Mouse (Mus musculus): ENCODE measurements around the gene Tmem174.

DNA sequence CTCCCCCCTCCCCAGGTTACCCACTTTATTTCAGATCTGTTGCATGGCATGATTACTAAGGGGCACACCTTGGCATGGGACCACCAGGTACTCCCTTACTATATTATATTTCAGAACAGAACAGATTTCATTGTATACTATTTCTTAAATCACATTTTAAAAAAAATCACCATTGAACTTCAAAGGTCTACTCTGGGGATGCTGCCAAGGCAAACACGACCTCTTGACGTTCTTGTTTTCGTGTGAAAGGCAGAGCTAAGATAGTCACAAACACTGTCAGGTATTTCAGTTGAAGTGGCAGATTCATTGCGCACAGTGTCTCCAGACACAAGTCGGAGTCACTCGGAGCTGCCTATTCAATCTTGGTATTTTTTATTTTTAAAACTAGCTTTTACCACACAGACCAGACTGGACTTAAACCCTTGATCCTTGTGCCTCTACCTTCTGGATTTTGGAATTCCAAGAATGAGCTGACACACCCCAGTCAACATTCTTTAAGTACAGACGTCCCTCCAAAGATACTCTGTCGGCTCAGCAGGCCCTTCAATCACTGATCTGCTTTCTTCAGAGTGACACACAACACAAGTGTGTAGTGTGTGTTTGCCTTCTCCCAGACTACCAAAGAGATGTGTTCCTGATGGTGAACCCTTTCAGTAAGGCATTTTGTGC lies 14.2 kb downstream of the Tmem174 start:
- TF ChIP-seq CTCF (IDR thresholded peaks at IDR 0.05; ENCODE audit: extremely low read depth, insufficient read depth, low read length) (no peak), POLR2A (IDR thresholded peaks at IDR 0.05; ENCODE audit: extremely low read depth, insufficient read depth, low read length) (no peak)

Data from cortical plate, adult 2 months (tissue).